Mouse (Mus musculus): ENCODE measurements around the gene Syt9. TPM values are rescaled to one million over a fixed set of nuclear protein-coding genes. Genes with fewer than 3 reads are reported as not detected.

The Syt9 gene
- polyA plus RNA-seq, 1 experiment = 5.2 TPM

GRCm38 (mm10) chr7:107567261-107567671, 196.7 kb downstream of the Syt9 start, which contains the start of gene Olfml1:
Gene Olfml1 (plus strand): TSS chr7:107567446.
- TF ChIP-seq CTCF (IDR thresholded peaks at IDR 0.05; ENCODE audit: extremely low read depth, insufficient read depth, low read length) = no peak
- TF ChIP-seq POLR2A (IDR thresholded peaks at IDR 0.05; ENCODE audit: extremely low read depth, insufficient read depth, low read length) = no peak
- H3K4me1 ChIP-seq (ENCODE audit: control insufficient read depth, insufficient read depth, low read length) = no peaks in the 10 kb centered on the region
- peak within 1 kb of the TSS; percentile 12; the same call in 1 of the 2 replicates for H3K4me3 ChIP-seq (ENCODE audit: insufficient read depth, low read length)
- H3K27ac ChIP-seq (ENCODE audit: insufficient read depth, low read length) = peak within 1 kb of the TSS; percentile 77; the same call in 1 of the 2 replicates

GRCm38 (mm10) chr7:107567674-107568073, 197.1 kb downstream of the Syt9 start:
- Histone ChIP-seq H3K27ac (ENCODE audit: insufficient read depth, low read length) (peak overlapping the region; percentile 77; the same call in 1 of the 2 replicates), H3K4me3 (ENCODE audit: insufficient read depth, low read length) (peak overlapping the region; percentile 12; the same call in 1 of the 2 replicates)
- no peak for TF ChIP-seq CTCF (IDR thresholded peaks at IDR 0.05; ENCODE audit: extremely low read depth, insufficient read depth, low read length)
- TF ChIP-seq POLR2A (IDR thresholded peaks at IDR 0.05; ENCODE audit: extremely low read depth, insufficient read depth, low read length) = no peak

GRCm38 (mm10) chr7:107568971-107569370, 198.4 kb downstream of the Syt9 start:
- no peak overlapping the region; the same call in 1 of the 2 replicates for H3K27ac ChIP-seq (ENCODE audit: insufficient read depth, low read length)
- H3K4me1 ChIP-seq (ENCODE audit: control insufficient read depth, insufficient read depth, low read length) = no peaks in the 10 kb centered on the region
- no peak for TF ChIP-seq POLR2A (IDR thresholded peaks at IDR 0.05; ENCODE audit: extremely low read depth, insufficient read depth, low read length)
- 0 out of 2 replicates have a peak overlapping the region, but pooled peaks have one; percentile 26 for H3K4me3 ChIP-seq (ENCODE audit: insufficient read depth, low read length)

More at GRCm38 (mm10) chr7:107567674-107568073, 197.1 kb downstream of the Syt9 start:
- H3K4me1 ChIP-seq (ENCODE audit: control insufficient read depth, insufficient read depth, low read length) = no peaks in the 10 kb centered on the region

- Histone ChIP-seq H3K27ac (ENCODE audit: insufficient read depth, low read length) (no peak overlapping the region), H3K4me3 (ENCODE audit: insufficient read depth, low read length) (no peak overlapping the region), H3K4me1 (ENCODE audit: control insufficient read depth, insufficient read depth, low read length) (no peaks in the 10 kb centered on the region)
- TF ChIP-seq POLR2A (IDR thresholded peaks at IDR 0.05; ENCODE audit: extremely low read depth, insufficient read depth, low read length) (no peak), CTCF (IDR thresholded peaks at IDR 0.05; ENCODE audit: extremely low read depth, insufficient read depth, low read length) (no peak)
Observed at GRCm38 (mm10) chr7:107573856-107574255, 203.3 kb downstream of the Syt9 start.

GRCm38 (mm10) chr7:107574276-107574675, 203.7 kb downstream of the Syt9 start:
- no peak overlapping the region for H3K27ac ChIP-seq (ENCODE audit: insufficient read depth, low read length)
- no peaks in the 10 kb centered on the region for H3K4me1 ChIP-seq (ENCODE audit: control insufficient read depth, insufficient read depth, low read length)
- H3K4me3 ChIP-seq (ENCODE audit: insufficient read depth, low read length) = no peak overlapping the region
- TF ChIP-seq CTCF (IDR thresholded peaks at IDR 0.05; ENCODE audit: extremely low read depth, insufficient read depth, low read length) (no peak), POLR2A (IDR thresholded peaks at IDR 0.05; ENCODE audit: extremely low read depth, insufficient read depth, low read length) (no peak)

GRCm38 (mm10) chr7:107592641-107593040, 222.1 kb downstream of the Syt9 start:
- Histone ChIP-seq H3K27ac (ENCODE audit: insufficient read depth, low read length) (no peak overlapping the region; the same call in 1 of the 2 replicates), H3K4me3 (ENCODE audit: insufficient read depth, low read length) (no peak overlapping the region), H3K4me1 (ENCODE audit: control insufficient read depth, insufficient read depth, low read length) (no peaks in the 10 kb centered on the region)
- TF ChIP-seq CTCF (IDR thresholded peaks at IDR 0.05; ENCODE audit: extremely low read depth, insufficient read depth, low read length) (no peak), POLR2A (IDR thresholded peaks at IDR 0.05; ENCODE audit: extremely low read depth, insufficient read depth, low read length) (no peak)

- Histone ChIP-seq H3K27ac (ENCODE audit: insufficient read depth, low read length) (no peak overlapping the region; the same call in 1 of the 2 replicates), H3K4me1 (ENCODE audit: control insufficient read depth, insufficient read depth, low read length) (no peaks in the 10 kb centered on the region), H3K4me3 (ENCODE audit: insufficient read depth, low read length) (no peak overlapping the region)
- TF ChIP-seq POLR2A (IDR thresholded peaks at IDR 0.05; ENCODE audit: extremely low read depth, insufficient read depth, low read length) = no peak
- no peak for TF ChIP-seq CTCF (IDR thresholded peaks at IDR 0.05; ENCODE audit: extremely low read depth, insufficient read depth, low read length)
Observed at GRCm38 (mm10) chr7:107593904-107594303, 223.4 kb downstream of the Syt9 start.

GRCm38 (mm10) chr7:107594325-107594856, 223.9 kb downstream of the Syt9 start:
- Histone ChIP-seq H3K4me3 (ENCODE audit: insufficient read depth, low read length) (peak overlapping the region; percentile 46), H3K27ac (ENCODE audit: insufficient read depth, low read length) (no peak overlapping the region; the same call in none of the 2 replicates), H3K4me1 (ENCODE audit: control insufficient read depth, insufficient read depth, low read length) (no peaks in the 10 kb centered on the region)
- no peak for TF ChIP-seq CTCF (IDR thresholded peaks at IDR 0.05; ENCODE audit: extremely low read depth, insufficient read depth, low read length)
- TF ChIP-seq POLR2A (IDR thresholded peaks at IDR 0.05; ENCODE audit: extremely low read depth, insufficient read depth, low read length) = no peak

GRCm38 (mm10) chr7:107594857-107595402, 224.4 kb downstream of the Syt9 start, which contains the start of gene Ppfibp2:
Gene Ppfibp2 (plus strand): TSS chr7:107595207.
- Histone ChIP-seq H3K4me3 (ENCODE audit: insufficient read depth, low read length) (peak within 1 kb of the TSS; percentile 46), H3K4me1 (ENCODE audit: control insufficient read depth, insufficient read depth, low read length) (no peaks in the 10 kb centered on the region), H3K27ac (ENCODE audit: insufficient read depth, low read length) (no peak within 1 kb of the TSS; the same call in none of the 2 replicates)
- TF ChIP-seq CTCF (IDR thresholded peaks at IDR 0.05; ENCODE audit: extremely low read depth, insufficient read depth, low read length) (no peak), POLR2A (IDR thresholded peaks at IDR 0.05; ENCODE audit: extremely low read depth, insufficient read depth, low read length) (no peak)

- no peaks in the 10 kb centered on the region for H3K4me1 ChIP-seq (ENCODE audit: control insufficient read depth, insufficient read depth, low read length)
- peak overlapping the region; percentile 46 for H3K4me3 ChIP-seq (ENCODE audit: insufficient read depth, low read length)
- no peak for TF ChIP-seq CTCF (IDR thresholded peaks at IDR 0.05; ENCODE audit: extremely low read depth, insufficient read depth, low read length)
- TF ChIP-seq POLR2A (IDR thresholded peaks at IDR 0.05; ENCODE audit: extremely low read depth, insufficient read depth, low read length) = no peak
- H3K27ac ChIP-seq (ENCODE audit: insufficient read depth, low read length) = no peak overlapping the region
Observed at GRCm38 (mm10) chr7:107595426-107595825, 224.9 kb downstream of the Syt9 start.

All from cortical plate, adult 2 months (tissue).